Mouse (Mus musculus): ENCODE measurements around the gene Nkx2-5.

- TF ChIP-seq CTCF (IDR thresholded peaks at IDR 0.05) (no peak), POLR2A (IDR thresholded peaks at IDR 0.05; ENCODE audit: insufficient read depth, low read depth, low read length) (no peak)
These were observed 37.9 kb upstream of the Nkx2-5 start for GRCm38 (mm10) chr17:26882706-26883105.
